Mouse (Mus musculus) stomach, postnatal 0 days (tissue): ENCODE data around the gene Tbl2. TPM values are rescaled to one million over a fixed set of nuclear protein-coding genes. Genes with fewer than 3 reads are reported as not detected.

Experiments used
- ATAC-seq: fragments of 200-750 bp; cut with Nextera tagmentation; 2 replicates; pipeline ENCODE4 v1.8.0; 2017; ENCODE audit not compliant: low FRiP score, low TSS enrichment
- DNase-seq: peaks from one replicate; pipeline ENCODE4 v3.0.0-alpha.2; 2016; ENCODE audit warnings: low spot score
- H3K27ac ChIP-seq: fragments of 300-500 bp; sonication (generic); replicated peaks from 2 replicates; pipeline ENCODE4 v1.5.1; 2014; ENCODE audit warnings: mild to moderate bottlenecking, control low read depth
- H3K27me3 ChIP-seq: fragments of 300-500 bp; sonication (generic); 2 replicates; pipeline ENCODE4 v1.6.1; 2014; ENCODE audit warnings: low read length; ENCODE audit not compliant: control insufficient read depth, insufficient read depth
- H3K36me3 ChIP-seq: fragments of 300-500 bp; sonication (generic); 2 replicates; pipeline ENCODE4 v1.6.1; 2014; ENCODE audit warnings: low read length, mixed read lengths; ENCODE audit not compliant: control insufficient read depth, insufficient read depth
- H3K4me1 ChIP-seq: fragments of 300-500 bp; sonication (generic); replicated peaks from 2 replicates; pipeline ENCODE4 v1.6.1; 2014; ENCODE audit warnings: antibody characterized with exemption; ENCODE audit not compliant: control insufficient read depth, insufficient read depth
- H3K4me2 ChIP-seq: fragments of 300-500 bp; sonication (generic); replicated peaks from 2 replicates; pipeline ENCODE4 v1.6.1; 2014; ENCODE audit warnings: low read depth, mild to moderate bottlenecking, control low read depth, moderate library complexity
- H3K4me3 ChIP-seq: fragments of 300-500 bp; sonication (generic); 2 replicates; pipeline ENCODE4 v1.5.1; 2014; ENCODE audit warnings: low read depth, low read length, control low read depth
- H3K9ac ChIP-seq: fragments of 300-500 bp; sonication (generic); 2 replicates; pipeline ENCODE4 v1.6.1; 2014; ENCODE audit warnings: mild to moderate bottlenecking, low read length, control low read depth, mixed read lengths
- H3K9me3 ChIP-seq: fragments of 300-500 bp; sonication (generic); 2 replicates; pipeline ENCODE4 v1.6.1; 2016; ENCODE audit warnings: low read length; ENCODE audit not compliant: control insufficient read depth
- CTCF ChIP-seq: IDR thresholded peaks from 2 replicates; pipeline ENCODE4 v1.5.1; 2016; ENCODE audit warnings: antibody characterized with exemption, low read depth, mild to moderate bottlenecking, moderate library complexity
- EP300 ChIP-seq: optimal IDR thresholded peaks from 2 replicates; pipeline ENCODE3; 2016; ENCODE audit warnings: antibody characterized with exemption
- WGBS: fragments of 180-500 bp; shearing (Covaris S2); extraction: QIAGEN DNeasy Blood & Tissue Kit; methylation state at CpG from one replicate; pipeline ENCODE4 v1.1.7; 2014; 5-methylcytosine and 5-hydroxymethylcytosine counted together
- polyA plus RNA-seq: library from polyadenylated mRNA; unstranded; fragments of >200 nt; fragmentation: Nextera tagmentation; extraction: Ambion mirVana; gene quantifications from 2 replicates; pipeline ENCODE4 v1.2.1, GENCODE M21; 2015

Gene Tbl2
- polyA plus RNA-seq, 1 experiment from 2014 or later = 11.6 TPM

- Histone ChIP-seq H3K36me3 (peaks cover 5% of the 10 kb centered on the region; the same call in 1 of the 2 replicates), H3K4me1 (peaks cover 3% of the 10 kb centered on the region; the same call in 1 of the 2 replicates), H3K9ac (no peak overlapping the region), H3K9me3 (no peaks in the 10 kb centered on the region), H3K4me2 (no peak overlapping the region), H3K27ac (no peak overlapping the region), H3K27me3 (no peaks in the 10 kb centered on the region), H3K4me3 (no peak overlapping the region)
- DNase-seq (no peak), ATAC-seq (no peak)
- TF ChIP-seq CTCF = peak; percentile 60
- TF ChIP-seq EP300 = no peak
- 27% methylated on average over 3 of the region's 3 CpGs for WGBS
Observed at GRCm38 (mm10) chr5:135185596-135185995, 36.1 kb downstream of the Tbl2 start.

DNA sequence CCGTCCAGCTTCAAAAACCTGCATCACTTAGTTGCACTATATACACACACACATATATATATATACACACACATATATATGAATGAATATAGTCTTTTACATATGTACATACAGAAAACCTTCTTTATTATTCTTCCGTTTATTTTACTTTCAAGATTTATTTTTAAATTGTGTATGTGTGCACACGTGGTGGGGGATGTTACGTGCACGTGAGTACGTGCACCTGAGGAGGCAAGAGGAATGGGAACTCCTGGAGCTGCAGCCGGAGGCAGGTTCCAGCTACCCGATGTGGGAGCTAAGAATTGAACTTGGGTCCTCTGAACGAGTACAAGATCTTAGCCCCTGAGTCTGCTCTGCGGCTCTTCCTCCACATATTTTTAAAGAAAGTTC, 36.8 kb downstream of the Tbl2 start:
- no peaks in the 10 kb centered on the region for H3K9me3 ChIP-seq
- H3K9ac ChIP-seq = peak overlapping the region; percentile 60
- peak overlapping the region; percentile 92 for H3K4me3 ChIP-seq
- ATAC-seq = no peak
- 15% methylated on average over 10 of the region's 10 CpGs for WGBS
- H3K4me2 ChIP-seq = peak overlapping the region; percentile 65
- H3K27me3 ChIP-seq = no peaks in the 10 kb centered on the region
- TF ChIP-seq CTCF (no peak), EP300 (no peak)
- peak overlapping the region; percentile 95 for H3K27ac ChIP-seq
- peaks cover 3% of the 10 kb centered on the region; the same call in 1 of the 2 replicates for H3K4me1 ChIP-seq
- H3K36me3 ChIP-seq = no peaks in the 10 kb centered on the region
- DNase-seq = no peak

DNA sequence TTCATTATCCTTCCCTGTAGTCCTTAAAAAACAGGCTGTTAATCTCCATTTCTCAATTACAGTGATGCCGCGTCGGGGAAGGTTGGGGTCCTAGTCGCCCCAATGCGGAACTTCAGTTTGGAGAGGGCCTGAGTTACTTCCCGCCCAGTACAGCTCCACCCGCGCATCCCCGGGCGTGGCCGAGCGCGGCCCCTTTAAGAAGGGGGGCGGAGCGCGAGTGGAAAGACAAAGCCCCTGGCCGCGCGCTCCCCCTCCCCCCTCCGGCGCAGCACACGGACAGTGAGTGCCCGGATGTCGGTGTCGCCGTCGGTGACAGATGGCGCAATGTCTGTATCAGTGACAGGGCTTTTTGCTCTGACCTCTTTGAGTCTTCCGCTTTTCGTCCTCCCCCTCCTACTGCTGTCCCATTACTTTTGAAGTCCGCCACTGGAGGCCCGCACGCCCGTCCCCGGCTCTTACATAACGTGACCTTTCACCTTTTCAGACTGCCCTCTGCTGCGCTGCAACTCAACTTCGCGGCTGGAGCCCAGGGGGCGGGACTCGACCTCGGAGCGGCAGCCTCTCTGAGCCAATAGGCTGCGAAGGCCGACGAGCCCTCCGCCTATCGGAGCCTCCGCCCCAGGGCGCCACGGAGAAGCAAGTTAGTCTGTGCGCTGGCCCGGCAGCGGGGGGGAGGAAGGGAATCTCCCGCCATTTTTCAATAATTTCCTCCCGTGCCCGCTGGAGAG, 37.3 kb downstream of the Tbl2 start, which contains the start of gene Baz1b:
Baz1b (plus strand) TSS at position 644 of the 728 bp plus-strand sequence.
- Histone ChIP-seq H3K4me3 (peak within 1 kb of the TSS; percentile 92), H3K27me3 (no peaks in the 10 kb centered on the region), H3K9me3 (no peaks in the 10 kb centered on the region), H3K4me1 (peaks cover 3% of the 10 kb centered on the region; the same call in 1 of the 2 replicates), H3K9ac (peak within 1 kb of the TSS; percentile 89), H3K4me2 (peak within 1 kb of the TSS; percentile 65), H3K36me3 (no peaks in the 10 kb centered on the region), H3K27ac (peak within 1 kb of the TSS; percentile 95)
- TF ChIP-seq EP300 = peak; percentile 93
- no peak; the same call in 1 of the 2 replicates for TF ChIP-seq CTCF
- ATAC-seq (peak; percentile 97), DNase-seq (peak; percentile 98)
- WGBS = under 1% methylated on average over 54 of the region's 57 CpGs

- H3K4me3 ChIP-seq = peak overlapping the region; percentile 92
- H3K27ac ChIP-seq = peak overlapping the region; percentile 95
- DNase-seq (no peak), ATAC-seq (peak; percentile 41)
- peaks cover 3% of the 10 kb centered on the region; the same call in 1 of the 2 replicates for H3K4me1 ChIP-seq
- H3K9ac ChIP-seq = peak overlapping the region; percentile 89
- H3K27me3 ChIP-seq = no peaks in the 10 kb centered on the region
- H3K4me2 ChIP-seq = peak overlapping the region; percentile 65
- TF ChIP-seq EP300 (no peak), CTCF (no peak)
- under 1% methylated on average over 87 of the region's 102 CpGs for WGBS
- no peaks in the 10 kb centered on the region for H3K9me3 ChIP-seq
- no peaks in the 10 kb centered on the region for H3K36me3 ChIP-seq
Observed at GRCm38 (mm10) chr5:135187349-135188213, 38.1 kb downstream of the Tbl2 start.

DNA sequence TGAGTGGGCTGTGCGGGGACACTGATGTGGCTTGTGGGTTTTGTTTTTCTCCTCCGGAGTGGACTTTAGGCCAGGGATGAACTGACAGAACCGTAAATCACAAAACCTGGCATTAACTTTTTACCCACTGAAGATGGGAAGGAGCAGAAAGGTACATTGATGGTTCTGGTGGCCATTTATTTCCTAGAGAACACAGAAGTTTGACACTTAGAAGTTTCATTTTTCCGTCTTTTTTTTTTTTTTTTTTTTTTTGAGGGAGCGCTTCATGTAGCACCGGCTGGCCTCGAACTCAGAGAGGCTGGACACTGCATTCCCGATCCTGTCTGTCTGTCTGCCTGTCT, 38.7 kb downstream of the Tbl2 start:
- TF ChIP-seq CTCF (no peak), EP300 (no peak)
- H3K4me3 ChIP-seq = peak overlapping the region; percentile 92
- peak overlapping the region; percentile 95 for H3K27ac ChIP-seq
- H3K9ac ChIP-seq = peak overlapping the region; percentile 89
- H3K27me3 ChIP-seq = no peaks in the 10 kb centered on the region
- H3K4me2 ChIP-seq = peak overlapping the region; percentile 65
- ATAC-seq (no peak), DNase-seq (no peak)
- H3K4me1 ChIP-seq = peaks cover 3% of the 10 kb centered on the region; the same call in 1 of the 2 replicates
- H3K9me3 ChIP-seq = no peaks in the 10 kb centered on the region
- 0% methylated on average over 8 of the region's 8 CpGs for WGBS
- no peaks in the 10 kb centered on the region for H3K36me3 ChIP-seq
